Mouse (Mus musculus) inflammation-experienced regulatory T-cells, adult 16 weeks (primary cell): ENCODE measurements around the gene Wdr54. TPM values are rescaled to one million over a fixed set of nuclear protein-coding genes. Genes with fewer than 3 reads are reported as not detected.

Source experiments
- polyA plus RNA-seq: library from polyadenylated mRNA; unstranded; fragments of 100-300 nt; shearing (Covaris generic); gene quantifications from one replicate; pipeline ENCODE4 v1.2.1, GENCODE M21; 2017

Gene Wdr54
- 0.87 TPM for polyA plus RNA-seq

GRCm38 (mm10) chr6:83156259-83156684, at the start of gene Wdr54, which contains the start of gene 1700003E16Rik:
Gene Wdr54, minus strand, starts transcription at chr6:83156397.
Gene 1700003E16Rik, plus strand, starts transcription at chr6:83156404.

GRCm38 (mm10) chr6:83165607-83166242, 9.5 kb upstream of the Wdr54 start, which contains the start of gene Dctn1:
Gene Dctn1, plus strand, starts transcription at chr6:83165920.

GRCm38 (mm10) chr6:83134951-83135513, 21.2 kb downstream of the Wdr54 start, which contains the start of gene Rtkn:
Gene Rtkn, plus strand, starts transcription at chr6:83135463.

GRCm38 (mm10) chr6:83125331-83125730, 30.9 kb downstream of the Wdr54 start, which contains the start of gene Ino80b:
Gene Ino80b, minus strand, starts transcription at chr6:83125431.

GRCm38 (mm10) chr6:83120930-83121862, 35.0 kb downstream of the Wdr54 start, which contains the start of gene Wbp1:
Gene Wbp1, minus strand, starts transcription at chr6:83121559.

GRCm38 (mm10) chr6:83115011-83115671, 41.1 kb downstream of the Wdr54 start, which contains the start of gene Mogs:
Gene Mogs, plus strand, starts transcription at chr6:83115496.

GRCm38 (mm10) chr6:83108762-83109668, 47.2 kb downstream of the Wdr54 start, which contains the start of gene Mrpl53:
Gene Mrpl53, plus strand, starts transcription at chr6:83109040.

GRCm38 (mm10) chr6:83101316-83101687, 54.9 kb downstream of the Wdr54 start, which contains the start of the genes Ccdc142 and Gm42688:
Gene Ccdc142, plus strand, starts transcription at chr6:83101601.
Gene Gm42688, plus strand, starts transcription at chr6:83101617.

Other genes with a start within 250 kb of the Wdr54 start
- 5.4 TPM for gene Sema4f, start 216.6 kb downstream of the Wdr54 start, polyA plus RNA-seq
- 1.6 TPM for gene M1ap, start 209.5 kb downstream of the Wdr54 start, polyA plus RNA-seq
- 66.4 TPM for gene Dok1, start 122.9 kb downstream of the Wdr54 start, polyA plus RNA-seq
- gene Loxl3, start 122.2 kb downstream of the Wdr54 start, polyA plus RNA-seq = 0.29 TPM
- gene Aup1, start 101.9 kb downstream of the Wdr54 start, polyA plus RNA-seq = 590 TPM
- gene Htra2, start 101.1 kb downstream of the Wdr54 start, polyA plus RNA-seq = 84.3 TPM
- gene Dqx1, start 98.6 kb downstream of the Wdr54 start, polyA plus RNA-seq = 6.1 TPM
- gene Tlx2, start 86.1 kb downstream of the Wdr54 start, polyA plus RNA-seq = not detected
- 43.4 TPM for gene Pcgf1, start 78.5 kb downstream of the Wdr54 start, polyA plus RNA-seq
- gene Lbx2, start 70.0 kb downstream of the Wdr54 start, polyA plus RNA-seq = not detected
- gene Ccdc142, start 54.8 kb downstream of the Wdr54 start, polyA plus RNA-seq = 5.7 TPM
- 9.1 TPM for gene Gm42688, start 54.8 kb downstream of the Wdr54 start, polyA plus RNA-seq
- 62.5 TPM for gene Mrpl53, start 47.4 kb downstream of the Wdr54 start, polyA plus RNA-seq
- 3.6 TPM for gene Mogs, start 40.9 kb downstream of the Wdr54 start, polyA plus RNA-seq
- gene Wbp1, start 34.8 kb downstream of the Wdr54 start, polyA plus RNA-seq = 85.1 TPM
- gene Ino80b, start 31.0 kb downstream of the Wdr54 start, polyA plus RNA-seq = 9.8 TPM
- 0.79 TPM for gene Rtkn, start 20.9 kb downstream of the Wdr54 start, polyA plus RNA-seq
- not detected for gene 1700003E16Rik, start within 50 bp of the Wdr54 start, polyA plus RNA-seq
- 98.4 TPM for gene Dctn1, start 9.5 kb upstream of the Wdr54 start, polyA plus RNA-seq
- gene Slc4a5, start 63.4 kb upstream of the Wdr54 start, polyA plus RNA-seq = 0.74 TPM
- 97.4 TPM for gene Mthfd2, start 169.5 kb upstream of the Wdr54 start, polyA plus RNA-seq
- gene Mob1a, start 169.6 kb upstream of the Wdr54 start, polyA plus RNA-seq = 144 TPM
- 62.8 TPM for gene Bola3, start 192.8 kb upstream of the Wdr54 start, polyA plus RNA-seq